Mouse (Mus musculus): Measurements from ENCODE around the gene Strn. TPM values are rescaled to one million over a fixed set of nuclear protein-coding genes. Genes with fewer than 3 reads are reported as not detected.

Gene Strn
- total and polyA plus RNA-seq, 2 experiments = 2.7 to 8.8 TPM

DNA sequence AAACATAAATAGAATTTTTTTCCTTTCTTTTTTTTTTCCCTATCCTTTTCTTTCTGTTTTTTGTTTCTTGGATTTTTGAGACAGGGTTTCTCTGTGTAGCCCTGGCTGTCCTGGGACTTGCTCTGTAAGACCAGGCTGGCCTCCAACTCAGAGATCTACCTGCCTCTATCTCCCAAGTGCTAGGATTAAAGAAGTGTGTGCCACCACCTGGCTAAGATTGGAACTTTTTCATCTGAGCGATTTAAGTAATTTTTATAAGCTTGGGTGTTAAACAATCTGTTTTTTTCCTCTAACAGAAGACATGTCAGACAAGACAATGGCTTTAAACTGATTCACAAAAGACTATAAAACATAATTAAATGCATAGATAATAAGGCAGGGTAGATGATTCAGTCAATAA is 1.4 kb upstream of the Strn start:
- 58% methylated on average over 1 of the region's 1 CpGs for WGBS
- Histone ChIP-seq H3K27ac (replicated peaks; ENCODE audit: insufficient read depth, low read depth, low read length) (no peak overlapping the region), H3K79me2 (ENCODE audit: control insufficient read depth, insufficient read depth, low read length) (peaks cover 12% of the 10 kb centered on the region), H3K9ac (ENCODE audit: low read depth, low read length) (no peak overlapping the region), H3K27me3 (ENCODE audit: control insufficient read depth, insufficient read depth, low read length) (no peaks in the 10 kb centered on the region), H3K36me3 (ENCODE audit: control insufficient read depth, insufficient read depth, low read length) (no peaks in the 10 kb centered on the region), H3K4me1 (ENCODE audit: control insufficient read depth, insufficient read depth, low read length) (peaks cover 4% of the 10 kb centered on the region), H3K4me3 (ENCODE audit: insufficient read depth, low read depth, low read length) (no peak overlapping the region)
- peak; percentile 31 for DNase-seq (ENCODE audit: extremely low read depth, low read depth, low spot score)
- TF ChIP-seq CTCF (IDR thresholded peaks at IDR 0.05; ENCODE audit: low read depth, low read length) = no peak
- no peak for TF ChIP-seq POLR2A (IDR thresholded peaks at IDR 0.05; ENCODE audit: extremely low read depth, insufficient read depth, low read length)

DNA sequence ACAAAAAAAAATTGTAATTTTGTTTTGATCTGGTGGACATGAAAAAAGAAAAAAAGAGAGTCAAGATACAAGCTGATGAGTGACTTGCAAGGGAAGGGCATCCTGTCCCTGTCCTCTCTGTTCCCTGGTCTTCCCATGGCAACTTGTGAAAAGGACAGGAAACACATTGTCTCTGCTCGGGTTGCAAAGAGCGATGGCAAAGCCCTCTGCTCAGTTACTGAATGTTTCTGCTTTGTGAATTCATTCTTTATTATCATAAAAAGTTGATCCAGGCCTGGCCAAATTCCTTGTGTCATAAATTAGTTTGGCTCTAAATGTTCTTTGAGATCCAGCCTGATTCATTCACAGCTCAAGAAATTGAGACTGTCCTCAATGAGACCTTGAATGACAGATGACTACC is 775 bp upstream of the Strn start:
- Histone ChIP-seq H3K4me1 (ENCODE audit: control insufficient read depth, insufficient read depth, low read length) (peaks cover 4% of the 10 kb centered on the region), H3K79me2 (ENCODE audit: control insufficient read depth, insufficient read depth, low read length) (peaks cover 15% of the 10 kb centered on the region), H3K27ac (replicated peaks; ENCODE audit: insufficient read depth, low read depth, low read length) (no peak overlapping the region), H3K27me3 (ENCODE audit: control insufficient read depth, insufficient read depth, low read length) (no peaks in the 10 kb centered on the region), H3K9ac (ENCODE audit: low read depth, low read length) (no peak overlapping the region), H3K36me3 (ENCODE audit: control insufficient read depth, insufficient read depth, low read length) (no peaks in the 10 kb centered on the region), H3K4me3 (ENCODE audit: insufficient read depth, low read depth, low read length) (no peak overlapping the region)
- DNase-seq (ENCODE audit: extremely low read depth, low read depth, low spot score) = no peak
- 78% methylated on average over 2 of the region's 2 CpGs for WGBS
- TF ChIP-seq POLR2A (IDR thresholded peaks at IDR 0.05; ENCODE audit: extremely low read depth, insufficient read depth, low read length) (no peak), CTCF (IDR thresholded peaks at IDR 0.05; ENCODE audit: low read depth, low read length) (no peak)

DNA sequence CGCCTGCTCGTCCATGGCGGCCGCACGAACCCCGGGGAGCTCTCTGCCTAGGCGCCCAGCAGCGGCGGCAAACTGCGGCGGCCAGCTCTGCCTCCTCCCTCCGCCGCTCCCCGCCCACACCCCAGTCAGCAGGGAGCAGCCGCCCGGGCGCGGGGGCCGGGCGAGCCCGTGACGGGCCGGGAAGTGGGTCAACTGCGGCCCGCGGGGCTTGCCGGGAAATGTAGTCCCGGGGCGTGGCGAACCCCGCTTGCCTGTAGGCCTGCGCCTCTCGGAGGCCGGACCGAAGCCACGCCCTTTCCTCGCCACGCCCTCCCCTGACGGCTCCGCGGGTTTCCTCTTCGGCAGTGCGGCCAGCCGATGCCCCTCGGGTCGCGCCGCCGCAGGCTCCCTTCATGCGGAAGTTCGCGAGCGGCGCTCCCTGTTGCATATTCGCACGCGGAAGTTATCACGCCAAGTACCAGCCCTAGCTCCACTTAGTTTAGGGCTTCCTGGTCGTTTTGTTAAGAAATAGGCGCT is 465 bp downstream of the Strn start:
- Histone ChIP-seq H3K36me3 (ENCODE audit: control insufficient read depth, insufficient read depth, low read length) (no peaks in the 10 kb centered on the region), H3K4me1 (ENCODE audit: control insufficient read depth, insufficient read depth, low read length) (peaks cover 4% of the 10 kb centered on the region), H3K27me3 (ENCODE audit: control insufficient read depth, insufficient read depth, low read length) (no peaks in the 10 kb centered on the region), H3K4me3 (ENCODE audit: insufficient read depth, low read depth, low read length) (peak overlapping the region; percentile 97), H3K27ac (replicated peaks; ENCODE audit: insufficient read depth, low read depth, low read length) (peak overlapping the region; percentile 87), H3K79me2 (ENCODE audit: control insufficient read depth, insufficient read depth, low read length) (peaks cover 26% of the 10 kb centered on the region), H3K9ac (ENCODE audit: low read depth, low read length) (peak overlapping the region; percentile 96)
- TF ChIP-seq CTCF (IDR thresholded peaks at IDR 0.05; ENCODE audit: low read depth, low read length) = no peak
- TF ChIP-seq POLR2A (IDR thresholded peaks at IDR 0.05; ENCODE audit: extremely low read depth, insufficient read depth, low read length) = peak; percentile 62
- peak; percentile 85 for DNase-seq (ENCODE audit: extremely low read depth, low read depth, low spot score)
- under 1% methylated on average over 60 of the region's 60 CpGs for WGBS

DNA sequence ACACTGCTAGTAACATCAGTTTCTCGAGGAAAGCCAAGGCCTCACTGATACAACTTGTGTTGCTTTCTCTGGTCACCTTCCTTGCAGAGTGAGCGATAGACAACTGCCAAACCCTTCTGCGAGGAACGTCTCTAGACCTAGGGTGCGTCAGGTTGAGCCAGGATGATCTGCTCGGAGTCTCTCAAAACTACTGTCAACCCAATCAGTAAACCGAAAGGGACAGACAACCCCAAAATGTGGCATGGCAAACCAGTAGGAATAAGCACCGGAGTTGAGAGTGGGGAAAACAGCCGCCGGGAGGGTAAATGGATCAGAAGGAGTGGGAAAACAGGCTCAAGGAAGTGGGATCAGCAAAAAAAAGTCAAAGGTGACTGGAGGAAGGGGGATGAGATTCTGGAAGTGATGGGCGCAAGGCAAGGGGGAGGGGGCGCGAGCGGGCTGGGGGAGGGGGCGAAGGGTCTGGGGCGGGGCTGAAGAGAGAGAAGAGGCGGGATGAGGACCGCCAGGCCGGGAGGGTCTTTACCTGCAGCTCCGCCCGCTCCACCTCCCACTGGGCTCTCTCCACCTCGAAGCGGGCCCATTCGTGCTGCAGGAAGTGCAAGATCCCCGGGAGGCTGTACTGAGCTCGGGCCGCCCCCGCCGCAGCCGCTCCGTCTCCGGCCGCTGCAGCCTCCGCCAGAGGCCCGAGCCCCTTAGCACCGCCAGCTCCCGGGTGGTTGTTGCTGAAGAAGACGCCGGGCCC is 1.1 kb downstream of the Strn start:
- no peaks in the 10 kb centered on the region for H3K27me3 ChIP-seq (ENCODE audit: control insufficient read depth, insufficient read depth, low read length)
- peaks cover 27% of the 10 kb centered on the region for H3K79me2 ChIP-seq (ENCODE audit: control insufficient read depth, insufficient read depth, low read length)
- no peaks in the 10 kb centered on the region for H3K36me3 ChIP-seq (ENCODE audit: control insufficient read depth, insufficient read depth, low read length)
- peak overlapping the region; percentile 96 for H3K9ac ChIP-seq (ENCODE audit: low read depth, low read length)
- WGBS = under 1% methylated on average over 31 of the region's 39 CpGs
- DNase-seq (ENCODE audit: extremely low read depth, low read depth, low spot score) = peak; percentile 46
- peak overlapping the region; percentile 87 for H3K27ac ChIP-seq (replicated peaks; ENCODE audit: insufficient read depth, low read depth, low read length)
- H3K4me1 ChIP-seq (ENCODE audit: control insufficient read depth, insufficient read depth, low read length) = peaks cover 4% of the 10 kb centered on the region
- TF ChIP-seq POLR2A (IDR thresholded peaks at IDR 0.05; ENCODE audit: extremely low read depth, insufficient read depth, low read length) (no peak), CTCF (IDR thresholded peaks at IDR 0.05; ENCODE audit: low read depth, low read length) (no peak)
- H3K4me3 ChIP-seq (ENCODE audit: insufficient read depth, low read depth, low read length) = peak overlapping the region; percentile 97

DNA sequence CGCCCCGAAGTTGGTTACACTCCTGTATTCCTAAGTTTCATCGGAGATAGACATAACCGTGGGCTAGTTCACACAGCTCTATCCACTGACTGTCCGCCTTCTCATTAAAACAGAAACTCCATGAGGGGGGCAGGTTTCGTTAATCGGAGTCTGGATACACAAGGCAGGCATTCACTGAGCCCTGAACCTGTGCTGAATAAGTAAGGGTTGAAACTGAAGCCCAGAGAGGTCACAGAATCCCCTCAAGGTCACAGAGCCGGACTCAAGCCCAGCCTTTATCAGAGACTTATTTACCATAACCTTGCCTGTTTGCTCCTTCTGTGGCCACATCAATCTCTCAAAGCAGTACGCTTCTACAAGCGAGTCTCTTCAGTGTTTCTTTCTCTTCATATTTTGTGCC is 2.2 kb downstream of the Strn start:
- H3K79me2 ChIP-seq (ENCODE audit: control insufficient read depth, insufficient read depth, low read length) = peaks cover 30% of the 10 kb centered on the region
- TF ChIP-seq POLR2A (IDR thresholded peaks at IDR 0.05; ENCODE audit: extremely low read depth, insufficient read depth, low read length) = no peak
- no peak for TF ChIP-seq CTCF (IDR thresholded peaks at IDR 0.05; ENCODE audit: low read depth, low read length)
- no peaks in the 10 kb centered on the region for H3K36me3 ChIP-seq (ENCODE audit: control insufficient read depth, insufficient read depth, low read length)
- no peak for DNase-seq (ENCODE audit: extremely low read depth, low read depth, low spot score)
- WGBS = 57% methylated on average over 10 of the region's 10 CpGs
- H3K4me1 ChIP-seq (ENCODE audit: control insufficient read depth, insufficient read depth, low read length) = peaks cover 4% of the 10 kb centered on the region
- H3K4me3 ChIP-seq (ENCODE audit: insufficient read depth, low read depth, low read length) = no peak overlapping the region
- no peak overlapping the region for H3K9ac ChIP-seq (ENCODE audit: low read depth, low read length)
- H3K27ac ChIP-seq (replicated peaks; ENCODE audit: insufficient read depth, low read depth, low read length) = no peak overlapping the region
- H3K27me3 ChIP-seq (ENCODE audit: control insufficient read depth, insufficient read depth, low read length) = no peaks in the 10 kb centered on the region

DNA sequence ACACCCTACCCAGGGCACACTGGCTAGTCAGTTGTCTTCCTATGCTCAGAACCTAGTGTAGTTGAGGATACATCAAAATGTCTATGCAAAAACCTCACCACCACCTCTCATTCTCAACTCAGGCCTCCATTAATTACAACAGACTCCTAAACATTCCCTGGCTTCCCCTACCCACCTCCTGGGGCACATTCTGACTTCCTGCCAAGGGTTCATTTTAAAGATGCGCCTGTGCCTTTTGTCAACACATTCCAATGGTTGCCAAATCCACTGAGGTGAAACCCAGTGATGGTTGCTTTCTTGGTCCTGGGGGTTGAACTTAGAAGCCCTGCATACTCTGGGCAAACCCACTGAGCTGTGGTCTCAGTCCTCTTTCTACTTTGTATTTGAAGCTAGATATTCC is 4.9 kb downstream of the Strn start:
- peaks cover 38% of the 10 kb centered on the region for H3K79me2 ChIP-seq (ENCODE audit: control insufficient read depth, insufficient read depth, low read length)
- no peaks in the 10 kb centered on the region for H3K36me3 ChIP-seq (ENCODE audit: control insufficient read depth, insufficient read depth, low read length)
- H3K4me3 ChIP-seq (ENCODE audit: insufficient read depth, low read depth, low read length) = no peak overlapping the region
- no peak overlapping the region for H3K27ac ChIP-seq (replicated peaks; ENCODE audit: insufficient read depth, low read depth, low read length)
- no peak for DNase-seq (ENCODE audit: extremely low read depth, low read depth, low spot score)
- TF ChIP-seq CTCF (IDR thresholded peaks at IDR 0.05; ENCODE audit: low read depth, low read length) (no peak), POLR2A (IDR thresholded peaks at IDR 0.05; ENCODE audit: extremely low read depth, insufficient read depth, low read length) (no peak)
- no peak overlapping the region for H3K9ac ChIP-seq (ENCODE audit: low read depth, low read length)
- peaks cover 9% of the 10 kb centered on the region for H3K4me1 ChIP-seq (ENCODE audit: control insufficient read depth, insufficient read depth, low read length)
- WGBS = 63% methylated on average over 1 of the region's 1 CpGs
- no peaks in the 10 kb centered on the region for H3K27me3 ChIP-seq (ENCODE audit: control insufficient read depth, insufficient read depth, low read length)
